Mouse (Mus musculus): ENCODE measurements around the gene Fam71a. TPM values are rescaled to one million over a fixed set of nuclear protein-coding genes. Genes with fewer than 3 reads are reported as not detected.
A peak's percentile ranks its signal among the peaks of the same experiment; 100 is the strongest.

The Fam71a gene
- not detected in 2 replicates for polyA plus RNA-seq (2015; fragmentation: Nextera tagmentation; extraction: Ambion mirVana)

GRCm38 (mm10) chr1:191164717-191165116 is at the start of gene Fam71a:
Gene Fam71a, minus strand, starts transcription at chr1:191164817.
- peak; percentile 12 for DNase-seq (ENCODE audit: low spot score)
- H3K9me3 ChIP-seq (replicated peaks; ENCODE audit: low read length) = no peaks in the 10 kb centered on the region; the same call in 1 of the 2 replicates
- no peaks in the 10 kb centered on the region for H3K4me1 ChIP-seq (replicated peaks; ENCODE audit: insufficient read depth, low read length)
- no peak within 1 kb of the TSS for H3K4me2 ChIP-seq (ENCODE audit: low read length)
- ATAC-seq (replicated peaks; ENCODE audit: low FRiP score, low read depth) = no peak
- 81% methylated on average over 3 of the region's 3 CpGs for WGBS
- no peak within 1 kb of the TSS for H3K9ac ChIP-seq (ENCODE audit: low read depth, low read length)
- H3K27me3 ChIP-seq (ENCODE audit: insufficient read depth, low read length) = no peaks in the 10 kb centered on the region
- H3K36me3 ChIP-seq (ENCODE audit: insufficient read depth, low read length) = no peaks in the 10 kb centered on the region
- H3K27ac ChIP-seq = no peak within 1 kb of the TSS
- H3K4me3 ChIP-seq (replicated peaks; ENCODE audit: low read depth, low read length) = no peak within 1 kb of the TSS
- no peak for TF ChIP-seq CTCF (IDR thresholded peaks at IDR 0.05; ENCODE audit: low read depth)

GRCm38 (mm10) chr1:191211096-191211495 is 46.5 kb upstream of the Fam71a start:
- H3K4me2 ChIP-seq (ENCODE audit: low read length) = no peak overlapping the region
- DNase-seq (ENCODE audit: low spot score) (no peak), ATAC-seq (replicated peaks; ENCODE audit: low FRiP score, low read depth) (no peak)
- H3K4me3 ChIP-seq (replicated peaks; ENCODE audit: low read depth, low read length) = no peak overlapping the region
- no peaks in the 10 kb centered on the region for H3K9me3 ChIP-seq (replicated peaks; ENCODE audit: low read length)
- no peaks in the 10 kb centered on the region for H3K27me3 ChIP-seq (ENCODE audit: insufficient read depth, low read length)
- H3K9ac ChIP-seq (ENCODE audit: low read depth, low read length) = no peak overlapping the region
- TF ChIP-seq CTCF (IDR thresholded peaks at IDR 0.05; ENCODE audit: low read depth) = no peak
- no peaks in the 10 kb centered on the region for H3K4me1 ChIP-seq (replicated peaks; ENCODE audit: insufficient read depth, low read length)
- H3K36me3 ChIP-seq (ENCODE audit: insufficient read depth, low read length) = no peaks in the 10 kb centered on the region
- 53% methylated on average over 2 of the region's 2 CpGs for WGBS
- H3K27ac ChIP-seq = no peak overlapping the region

DNA sequence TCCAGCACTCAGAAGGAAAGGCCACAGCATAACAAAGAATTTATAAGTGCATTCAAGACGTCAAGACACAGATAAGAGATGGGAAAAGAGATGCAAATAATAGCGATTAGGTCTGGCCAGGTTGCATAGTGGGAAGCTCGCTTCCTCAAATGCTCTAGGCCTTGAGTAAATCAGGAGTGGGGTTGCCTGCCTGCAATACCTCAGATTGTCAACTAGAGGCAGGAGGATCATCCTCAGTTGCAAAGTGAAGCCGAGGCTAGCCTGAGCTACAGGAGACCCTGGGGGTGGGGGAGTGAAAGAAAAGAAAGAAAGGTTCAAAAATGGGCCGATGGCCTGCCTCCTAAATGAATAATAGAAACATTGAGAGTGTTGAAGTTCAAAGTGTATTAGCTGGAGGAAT is 41.2 kb upstream of the Fam71a start:
- 82% methylated on average over 5 of the region's 5 CpGs for WGBS
- Histone ChIP-seq H3K9me3 (replicated peaks; ENCODE audit: low read length) (no peaks in the 10 kb centered on the region), H3K9ac (ENCODE audit: low read depth, low read length) (no peak overlapping the region), H3K27me3 (ENCODE audit: insufficient read depth, low read length) (no peaks in the 10 kb centered on the region), H3K36me3 (ENCODE audit: insufficient read depth, low read length) (no peaks in the 10 kb centered on the region), H3K4me2 (ENCODE audit: low read length) (no peak overlapping the region), H3K4me3 (replicated peaks; ENCODE audit: low read depth, low read length) (no peak overlapping the region), H3K4me1 (replicated peaks; ENCODE audit: insufficient read depth, low read length) (no peaks in the 10 kb centered on the region), H3K27ac (no peak overlapping the region)
- TF ChIP-seq CTCF (IDR thresholded peaks at IDR 0.05; ENCODE audit: low read depth) = no peak; the same call in 1 of the 2 replicates
- ATAC-seq (replicated peaks; ENCODE audit: low FRiP score, low read depth) (no peak), DNase-seq (ENCODE audit: low spot score) (no peak)

- Histone ChIP-seq H3K4me1 (replicated peaks; ENCODE audit: insufficient read depth, low read length) (no peaks in the 10 kb centered on the region), H3K9ac (ENCODE audit: low read depth, low read length) (no peak overlapping the region), H3K27ac (no peak overlapping the region), H3K4me3 (replicated peaks; ENCODE audit: low read depth, low read length) (no peak overlapping the region), H3K36me3 (ENCODE audit: insufficient read depth, low read length) (no peaks in the 10 kb centered on the region), H3K9me3 (replicated peaks; ENCODE audit: low read length) (no peaks in the 10 kb centered on the region), H3K4me2 (ENCODE audit: low read length) (no peak overlapping the region), H3K27me3 (ENCODE audit: insufficient read depth, low read length) (no peaks in the 10 kb centered on the region)
- 64% methylated on average over 5 of the region's 5 CpGs for WGBS
- no peak for TF ChIP-seq CTCF (IDR thresholded peaks at IDR 0.05; ENCODE audit: low read depth)
- no peak for DNase-seq (ENCODE audit: low spot score)
- ATAC-seq (replicated peaks; ENCODE audit: low FRiP score, low read depth) = no peak
These were observed 40.3 kb upstream of the Fam71a start for GRCm38 (mm10) chr1:191204876-191205275.

- ATAC-seq (replicated peaks; ENCODE audit: low FRiP score, low read depth) (peak; percentile 71; the same call in 1 of the 2 replicates), DNase-seq (ENCODE audit: low spot score) (peak; percentile 5)
- Histone ChIP-seq H3K4me3 (replicated peaks; ENCODE audit: low read depth, low read length) (no peak overlapping the region), H3K9ac (ENCODE audit: low read depth, low read length) (no peak overlapping the region), H3K27ac (no peak overlapping the region), H3K4me2 (ENCODE audit: low read length) (no peak overlapping the region), H3K4me1 (replicated peaks; ENCODE audit: insufficient read depth, low read length) (no peaks in the 10 kb centered on the region), H3K36me3 (ENCODE audit: insufficient read depth, low read length) (no peaks in the 10 kb centered on the region), H3K9me3 (replicated peaks; ENCODE audit: low read length) (no peaks in the 10 kb centered on the region), H3K27me3 (ENCODE audit: insufficient read depth, low read length) (no peaks in the 10 kb centered on the region)
- 61% methylated on average over 2 of the region's 2 CpGs for WGBS
- TF ChIP-seq CTCF (IDR thresholded peaks at IDR 0.05; ENCODE audit: low read depth) = no peak
These were observed 38.9 kb upstream of the Fam71a start for GRCm38 (mm10) chr1:191203496-191203895.

GRCm38 (mm10) chr1:191202208-191202952 is 37.8 kb upstream of the Fam71a start:
- Histone ChIP-seq H3K27me3 (ENCODE audit: insufficient read depth, low read length) (no peaks in the 10 kb centered on the region), H3K27ac (no peak overlapping the region), H3K4me1 (replicated peaks; ENCODE audit: insufficient read depth, low read length) (no peaks in the 10 kb centered on the region), H3K4me3 (replicated peaks; ENCODE audit: low read depth, low read length) (no peak overlapping the region), H3K36me3 (ENCODE audit: insufficient read depth, low read length) (no peaks in the 10 kb centered on the region), H3K4me2 (ENCODE audit: low read length) (no peak overlapping the region), H3K9me3 (replicated peaks; ENCODE audit: low read length) (no peaks in the 10 kb centered on the region), H3K9ac (ENCODE audit: low read depth, low read length) (no peak overlapping the region)
- 85% methylated on average over 11 of the region's 11 CpGs for WGBS
- no peak for DNase-seq (ENCODE audit: low spot score)
- no peak for ATAC-seq (replicated peaks; ENCODE audit: low FRiP score, low read depth)
- peak; percentile 36; the same call in 1 of the 2 replicates for TF ChIP-seq CTCF (IDR thresholded peaks at IDR 0.05; ENCODE audit: low read depth)

Measured in kidney, postnatal 0 days (tissue).